Mouse (Mus musculus) urinary bladder, postnatal 25 days (tissue): ENCODE data around the gene Phkg1.
"Not testable (repeated sequence)": the region's sequence is repeated elsewhere in the genome, so short reads cannot be mapped to it uniquely, and the experiment has no call there.

ENCODE experiments used
- DNase-seq: peaks from one replicate; pipeline ENCODE4 v3.0.0; 2022; ENCODE audit warnings: low spot score

The Phkg1 gene

GRCm38 (mm10) chr5:129907775-129908174 is 9.4 kb upstream of the Phkg1 start:
- no peak for DNase-seq

- peak; percentile 72 for DNase-seq
Measured at GRCm38 (mm10) chr5:129895198-129896088, 2.9 kb downstream of the Phkg1 start, which contains the start of gene Zbed5. Gene Zbed5 (plus strand): TSS chr5:129895723.

- DNase-seq, result not testable (repeated sequence)
Measured at GRCm38 (mm10) chr5:129890390-129890789, 8.0 kb downstream of the Phkg1 start.

- peak; percentile 77 for DNase-seq
Measured at GRCm38 (mm10) chr5:129886911-129887636, 11.3 kb downstream of the Phkg1 start, which contains the start of gene Chchd2. Gene Chchd2 (minus strand): TSS chr5:129887470.

GRCm38 (mm10) chr5:129886271-129886670 is 12.1 kb downstream of the Phkg1 start:
- DNase-seq, result no peak

- no peak for DNase-seq
Measured at GRCm38 (mm10) chr5:129879888-129880287, 18.5 kb downstream of the Phkg1 start.

GRCm38 (mm10) chr5:129878946-129879345 is 19.4 kb downstream of the Phkg1 start:
- DNase-seq, result peak; percentile 17

- no peak for DNase-seq
Measured at GRCm38 (mm10) chr5:129877731-129878455, 20.5 kb downstream of the Phkg1 start.

- DNase-seq, result no peak
Measured at GRCm38 (mm10) chr5:129875098-129875497, 23.3 kb downstream of the Phkg1 start.

- DNase-seq, result no peak
Measured at GRCm38 (mm10) chr5:129873942-129874341, 24.4 kb downstream of the Phkg1 start.

GRCm38 (mm10) chr5:129871238-129871637 is 27.1 kb downstream of the Phkg1 start:
- no peak for DNase-seq

- DNase-seq, result no peak
Measured at GRCm38 (mm10) chr5:129869238-129869995, 28.9 kb downstream of the Phkg1 start.

- DNase-seq, result no peak
Measured at GRCm38 (mm10) chr5:129865841-129866240, 32.5 kb downstream of the Phkg1 start.

GRCm38 (mm10) chr5:129864467-129864866 is 33.9 kb downstream of the Phkg1 start:
- DNase-seq, result peak; percentile 36

- no peak for DNase-seq
Measured at GRCm38 (mm10) chr5:129862325-129862724, 36.0 kb downstream of the Phkg1 start.

GRCm38 (mm10) chr5:129856414-129856813 is 41.9 kb downstream of the Phkg1 start:
- no peak for DNase-seq

GRCm38 (mm10) chr5:129855163-129855562 is 43.2 kb downstream of the Phkg1 start:
- DNase-seq, result no peak

- no peak for DNase-seq
Measured at GRCm38 (mm10) chr5:129847558-129847820, 50.9 kb downstream of the Phkg1 start.

- DNase-seq, result peak; percentile 96
Measured at GRCm38 (mm10) chr5:129846752-129847557, 51.4 kb downstream of the Phkg1 start, which contains the start of gene Sumf2. Gene Sumf2 (plus strand): TSS chr5:129846986.

GRCm38 (mm10) chr5:129844848-129845247 is 53.5 kb downstream of the Phkg1 start:
- no peak for DNase-seq
